Mouse (Mus musculus) kidney, postnatal 4 days (tissue): ENCODE results near the gene Armc8.
"Not testable (repeated sequence)": the region's sequence is repeated elsewhere in the genome, so short reads cannot be mapped to it uniquely, and the experiment has no call there.

Experiments used
- DNase-seq, 2 experiments: peaks; one replicate each; pipeline ENCODE4 v3.0.0; 2021; ENCODE audit warnings: mixed read lengths in 2 of 2

Armc8 gene

GRCm38 (mm10) chr9:99568347-99569070, at the start of gene Armc8:
TSS of gene Armc8 (minus strand) at chr9:99568899.
- DNase-seq: peak; percentile 93 to 96

DNA sequence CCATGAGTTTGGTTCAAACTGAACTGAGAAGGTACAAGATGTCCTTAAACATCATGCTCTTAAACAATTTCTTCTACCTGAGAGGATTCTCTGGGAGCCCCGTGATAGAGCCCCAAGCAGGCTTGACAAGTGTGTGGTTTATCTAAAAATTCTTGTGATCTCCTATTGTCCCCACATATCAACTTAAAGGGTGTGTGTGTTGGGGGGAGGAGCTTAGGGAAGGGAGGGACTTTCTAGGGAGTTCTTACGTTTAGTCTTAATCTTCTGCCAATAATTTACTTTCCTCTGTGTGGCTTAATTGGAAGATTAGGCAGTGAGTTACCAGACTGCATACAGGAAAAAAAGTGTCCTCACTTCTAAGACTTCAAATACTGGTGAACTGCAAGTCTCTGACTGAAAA, 43.5 kb upstream of the Armc8 start, which contains the start of gene A4gnt:
Gene A4gnt (plus strand): TSS at position 301 of the 400 bp plus-strand sequence.
- DNase-seq: no peak

DNA sequence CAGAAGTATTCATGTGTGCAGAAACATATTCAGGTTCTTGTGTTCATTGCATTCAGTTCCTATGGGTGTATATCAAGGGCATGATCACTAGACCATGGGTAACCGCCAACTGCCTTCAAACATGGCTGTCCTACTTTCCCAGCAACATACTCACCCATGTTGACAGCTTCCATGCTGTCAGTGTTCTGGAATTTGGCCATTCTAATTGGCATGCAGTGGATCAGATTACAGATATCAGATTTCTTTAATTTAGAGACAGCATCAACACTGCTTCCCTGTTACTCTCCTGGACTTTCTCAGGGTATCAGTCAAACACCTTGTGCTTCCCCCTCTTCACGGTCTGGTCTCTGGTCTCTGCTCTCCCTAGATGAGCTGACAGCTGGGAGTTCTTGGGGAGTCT, 34.9 kb upstream of the Armc8 start:
- DNase-seq: no peak

- not testable (repeated sequence) for DNase-seq
These were observed 30.4 kb upstream of the Armc8 start for GRCm38 (mm10) chr9:99599127-99599526.

DNA sequence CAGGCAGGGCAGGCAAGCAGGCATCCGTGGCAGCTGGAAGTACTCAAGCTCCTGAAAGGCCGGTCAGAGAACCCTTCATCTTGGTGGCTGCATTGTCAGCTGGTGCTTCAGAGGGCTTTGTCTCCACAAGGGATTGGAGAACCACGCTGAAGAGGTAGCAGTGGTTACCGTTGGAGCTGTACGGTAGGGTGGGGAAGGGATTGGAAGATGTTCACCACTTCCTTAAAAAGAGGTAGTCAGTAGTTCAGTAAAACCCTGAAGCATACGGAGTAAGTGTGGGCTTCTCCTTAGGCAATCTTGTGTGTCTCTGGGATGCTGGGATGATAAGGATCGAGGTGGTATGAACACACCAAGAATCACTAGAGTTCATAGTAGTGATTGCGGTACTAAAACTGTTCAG, 22.4 kb upstream of the Armc8 start:
- DNase-seq: no peak

DNA sequence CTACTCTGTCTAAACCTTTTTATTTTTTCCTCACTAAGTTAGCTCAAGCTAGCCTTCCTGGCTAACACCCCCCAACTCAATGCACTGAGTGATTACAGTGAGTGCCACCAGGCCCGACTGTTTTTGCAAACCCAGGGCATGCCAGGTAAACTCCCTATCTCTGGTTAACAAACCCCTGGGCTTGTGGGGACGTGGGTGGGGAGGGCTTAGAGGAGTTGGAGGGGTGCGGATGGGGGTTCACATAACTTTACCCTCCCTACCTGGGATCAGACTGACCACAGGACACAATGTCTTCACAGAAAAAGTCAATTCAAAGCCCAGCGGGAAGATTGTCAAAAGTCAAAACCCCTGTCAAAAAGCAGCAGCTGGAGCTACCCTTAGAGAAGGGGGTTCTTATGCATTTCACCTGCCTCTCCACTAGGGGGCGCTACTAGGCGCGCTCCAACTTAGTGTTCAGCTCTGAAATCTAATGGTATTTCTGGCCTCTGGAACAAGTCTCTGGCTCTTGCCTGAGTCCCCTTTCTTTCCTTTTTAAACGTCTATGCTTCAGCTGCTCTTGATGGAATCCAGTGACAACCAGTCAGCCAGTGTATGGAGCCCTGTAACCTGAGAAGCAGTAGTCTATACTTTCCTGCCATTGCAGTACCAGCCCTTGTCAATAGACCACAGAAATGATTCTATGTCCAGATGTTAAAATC, 19.0 kb upstream of the Armc8 start:
- peak; percentile 77 to 79 for DNase-seq

DNA sequence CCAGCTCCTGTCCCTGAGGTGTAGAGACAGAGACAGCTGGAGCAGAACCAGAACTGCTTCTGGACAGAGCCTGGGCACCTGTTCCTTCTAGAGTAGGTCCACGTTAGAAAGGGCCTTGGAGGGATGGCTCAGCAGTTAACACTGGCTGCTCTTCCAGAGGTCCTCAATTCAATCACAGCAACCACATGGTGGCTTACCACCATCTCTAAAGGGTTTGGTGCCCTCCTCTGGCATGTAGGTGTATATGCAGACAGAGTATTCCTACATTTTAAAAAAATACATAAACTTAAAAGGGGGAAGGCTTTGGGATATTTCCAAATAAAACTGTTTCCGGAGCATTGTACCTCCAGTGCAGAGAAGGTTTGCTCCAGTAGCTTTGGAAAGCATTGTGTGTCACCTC, 12.0 kb upstream of the Armc8 start:
- DNase-seq: peak; percentile 28 to 34

- peak; percentile 93 to 96 for DNase-seq
These were observed 7.2 kb upstream of the Armc8 start, which contains the start of gene Dbr1 for GRCm38 (mm10) chr9:99575677-99576480. TSS of gene Dbr1 (plus strand) at chr9:99575799.

DNA sequence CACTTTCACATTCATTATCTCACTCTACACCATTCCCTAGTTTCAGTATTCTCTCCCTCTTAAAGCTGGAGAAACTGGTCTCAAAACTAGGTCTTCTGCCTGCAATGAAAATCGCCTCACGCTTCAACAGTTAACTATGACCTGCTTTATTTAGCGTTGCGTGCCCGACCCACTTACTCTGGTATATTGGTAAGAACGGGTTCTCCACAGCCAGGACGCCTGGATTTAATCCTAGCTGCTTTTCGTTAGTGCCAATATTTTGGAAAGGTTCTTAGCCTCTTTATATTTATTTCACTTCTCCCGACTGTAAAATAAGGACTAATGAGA, 335 bp upstream of the Armc8 start:
- no peak for DNase-seq

GRCm38 (mm10) chr9:99568023-99568346, 714 bp downstream of the Armc8 start:
- DNase-seq: no peak

DNA sequence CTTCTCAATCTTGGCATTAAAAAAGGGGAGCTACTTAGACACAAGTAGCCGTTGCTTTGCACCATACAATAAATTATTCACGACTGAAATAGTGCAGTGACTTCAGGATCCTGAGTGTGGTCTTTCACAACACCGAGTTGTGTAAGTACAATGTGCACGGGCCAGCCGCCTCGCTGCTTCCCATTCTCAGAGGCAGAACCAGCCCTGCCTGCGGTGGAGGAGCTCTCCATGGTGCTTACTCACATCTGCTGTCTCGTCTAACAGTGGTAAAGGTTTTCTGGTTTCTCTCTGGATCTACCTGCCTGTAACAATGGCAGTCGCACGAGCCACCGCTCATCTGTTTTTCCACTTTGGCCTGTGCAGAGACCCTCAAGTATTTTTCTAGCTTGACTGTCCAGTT, 5.0 kb downstream of the Armc8 start:
- DNase-seq: peak; percentile 83 to 87

DNA sequence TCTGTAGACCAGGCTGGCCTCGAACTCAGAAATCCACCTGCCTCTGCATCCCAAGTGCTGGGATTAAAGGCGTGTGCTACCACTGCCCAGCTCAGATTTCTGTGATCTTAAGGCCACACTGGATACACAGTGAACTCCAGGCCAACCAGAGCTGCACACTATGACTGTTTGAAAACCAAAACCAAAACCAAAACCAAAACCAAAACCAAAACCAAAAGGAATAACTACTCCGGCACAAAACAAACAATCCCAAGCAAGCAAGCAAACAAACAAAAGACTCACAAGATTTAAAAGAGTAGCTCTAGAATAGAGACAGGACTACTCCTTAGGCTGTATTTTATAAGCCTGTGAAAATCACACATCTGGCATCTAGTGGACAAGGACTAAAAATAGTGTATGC, 8.3 kb downstream of the Armc8 start:
- DNase-seq: no peak

- no peak for DNase-seq
These were observed 9.2 kb downstream of the Armc8 start for GRCm38 (mm10) chr9:99559557-99559904.

GRCm38 (mm10) chr9:99558824-99559556, 9.7 kb downstream of the Armc8 start:
- no peak for DNase-seq

GRCm38 (mm10) chr9:99557580-99558300, 11.0 kb downstream of the Armc8 start:
- DNase-seq: no peak

DNA sequence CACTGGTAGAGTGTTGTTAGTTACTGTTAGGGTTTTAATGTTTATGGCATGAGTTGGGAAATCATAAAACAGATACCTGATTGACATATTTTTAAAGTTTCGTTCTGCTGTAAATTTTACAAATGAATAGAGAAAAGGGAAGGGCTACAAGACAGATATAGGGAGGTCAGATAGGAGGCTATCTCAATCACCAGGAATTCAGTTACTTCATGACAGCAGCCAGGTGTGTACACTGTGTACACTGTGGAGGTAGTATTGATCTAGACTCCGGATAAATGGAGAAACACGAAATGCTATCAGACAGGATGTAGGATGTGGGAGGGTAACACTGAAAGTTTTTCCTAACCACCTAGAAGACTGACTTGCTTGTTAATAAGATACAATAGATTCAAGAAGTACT, 13.4 kb downstream of the Armc8 start:
- DNase-seq: no peak

- DNase-seq: no peak
These were observed 14.6 kb downstream of the Armc8 start for GRCm38 (mm10) chr9:99554052-99554451.

DNA sequence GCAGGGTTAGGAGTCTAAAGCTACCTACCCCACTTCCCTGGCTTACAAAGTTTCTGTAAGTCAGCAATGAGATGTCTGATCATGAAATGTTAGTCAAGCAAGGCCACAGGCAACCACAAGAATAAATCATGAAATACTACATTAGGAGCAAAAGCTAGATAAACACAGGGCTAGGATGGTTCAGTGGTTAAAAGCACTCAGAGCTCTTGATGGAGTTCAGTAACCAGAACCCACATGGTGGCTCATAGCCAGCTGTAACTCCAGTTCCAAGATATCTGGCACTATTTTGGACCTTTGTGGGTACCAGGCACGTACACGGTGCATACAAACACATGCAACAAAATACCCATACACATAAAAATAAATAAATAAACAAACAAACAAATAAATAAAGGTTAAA, 15.7 kb downstream of the Armc8 start:
- no peak for DNase-seq

- no peak for DNase-seq
These were observed 16.6 kb downstream of the Armc8 start for GRCm38 (mm10) chr9:99552068-99552467.

- DNase-seq: no peak
These were observed 22.4 kb downstream of the Armc8 start for GRCm38 (mm10) chr9:99546259-99546658.

DNA sequence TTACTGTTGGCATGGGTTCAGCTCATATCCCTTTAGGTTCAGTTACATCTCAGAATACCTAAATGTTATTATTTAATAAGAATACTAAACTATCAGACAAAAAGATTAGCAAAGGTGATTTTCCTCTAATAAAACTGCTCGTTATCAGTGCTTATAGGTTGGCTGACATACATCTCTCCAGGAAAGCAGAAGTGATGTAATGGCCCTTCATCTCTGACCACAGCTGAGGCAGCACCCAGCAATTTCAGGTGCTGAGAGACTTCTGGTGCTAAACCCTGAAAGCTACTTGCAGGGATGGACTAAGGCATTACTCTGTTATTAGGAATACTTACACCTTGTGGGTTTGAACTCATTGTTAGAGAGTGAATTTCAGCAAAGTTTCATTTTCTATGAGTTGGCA, 36.8 kb downstream of the Armc8 start:
- no peak for DNase-seq

DNA sequence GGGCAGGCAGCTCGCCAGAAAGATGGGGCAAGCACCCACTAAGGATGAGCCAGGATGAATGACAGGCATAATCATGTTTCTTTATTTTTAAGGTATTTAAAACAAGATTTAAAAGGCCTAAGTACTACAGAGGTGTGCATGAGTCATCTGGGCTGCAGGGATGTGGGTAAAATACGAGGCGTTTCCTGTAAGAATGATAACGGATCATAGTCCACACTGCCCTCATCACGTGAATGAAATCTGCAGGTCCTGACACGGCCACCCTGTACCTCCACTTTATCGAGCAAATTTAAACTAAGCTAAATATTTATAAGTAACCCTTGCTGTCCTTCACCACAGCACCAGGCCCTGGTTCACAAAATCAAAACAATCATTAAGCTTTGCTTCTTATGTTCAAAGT, 62.8 kb downstream of the Armc8 start:
- DNase-seq: no peak

GRCm38 (mm10) chr9:99499336-99499735, 69.4 kb downstream of the Armc8 start:
- DNase-seq: no peak
